Mouse (Mus musculus) embryonic facial prominence, embryonic 11.5 days (tissue): ENCODE measurements at regions not wholly inside any gene's neighbourhood (a gene's known extent, or its start where the extent isn't known, plus 50 kb on each side); places are given as distances from the start of the nearest gene placed in this dataset.

Experiments
- ATAC-seq: fragments of 200-750 bp; cut with Nextera tagmentation; replicated peaks from 2 replicates; pipeline ENCODE4 v1.8.0; 2017; ENCODE audit warnings: low read depth; ENCODE audit not compliant: insufficient number of reproducible peaks, low FRiP score, low TSS enrichment
- DNase-seq: peaks from one replicate; pipeline ENCODE4 v3.0.0-alpha.2; 2015; ENCODE audit warnings: low spot score
- H3K27ac ChIP-seq: fragments of 300-500 bp; sonication (generic); replicated peaks from 2 replicates; pipeline ENCODE4 v1.5.1; 2014; ENCODE audit warnings: mild to moderate bottlenecking, low read depth, low read length, control low read depth
- H3K27me3 ChIP-seq: fragments of 300-500 bp; sonication (generic); 2 replicates; pipeline ENCODE4 v1.6.1; 2014; ENCODE audit warnings: mild to moderate bottlenecking, low read length, moderate library complexity, mixed read lengths; ENCODE audit not compliant: control insufficient read depth, insufficient read depth
- H3K36me3 ChIP-seq: fragments of 300-500 bp; sonication (generic); replicated peaks from 2 replicates; pipeline ENCODE4 v1.6.1; 2014; ENCODE audit warnings: low read depth, mild to moderate bottlenecking, low read length, moderate library complexity, mixed read lengths; ENCODE audit not compliant: control insufficient read depth, insufficient read depth
- H3K4me1 ChIP-seq: fragments of 300-500 bp; sonication (generic); 2 replicates; pipeline ENCODE4 v1.6.1; 2014; ENCODE audit warnings: low read length, mixed read lengths; ENCODE audit not compliant: control insufficient read depth, insufficient read depth
- H3K4me2 ChIP-seq: fragments of 300-500 bp; sonication (generic); 2 replicates; pipeline ENCODE4 v1.6.1; 2014; ENCODE audit warnings: low read depth, mild to moderate bottlenecking, control low read depth, low read length, moderate library complexity
- H3K4me3 ChIP-seq: fragments of 300-500 bp; sonication (generic); 2 replicates; pipeline ENCODE4 v1.5.1; 2014; ENCODE audit warnings: low read depth, low read length, control low read depth
- H3K9ac ChIP-seq: fragments of 300-500 bp; sonication (generic); replicated peaks from 2 replicates; pipeline ENCODE4 v1.6.1; 2014; ENCODE audit warnings: mild to moderate bottlenecking, control low read depth, low read length
- H3K9me3 ChIP-seq: fragments of 300-500 bp; sonication (generic); replicated peaks from 2 replicates; pipeline ENCODE4 v1.6.1; 2016; ENCODE audit warnings: mild to moderate bottlenecking, low read length, inconsistent platforms, mixed read lengths; ENCODE audit not compliant: control insufficient read depth
- WGBS: fragments of 180-500 bp; shearing (Covaris S2); extraction: QIAGEN DNeasy Blood & Tissue Kit; methylation state at CpG from one replicate; pipeline ENCODE4 v1.1.7; 2014; 5-methylcytosine and 5-hydroxymethylcytosine counted together

GRCm38 (mm10) chrX:92791023-92791346, 191.6 kb upstream of the Mageb18 start:
- Histone ChIP-seq H3K9me3 (no peaks in the 10 kb centered on the region), H3K4me1 (no peaks in the 10 kb centered on the region), H3K9ac (no peak overlapping the region), H3K27me3 (no peaks in the 10 kb centered on the region), H3K27ac (no peak overlapping the region), H3K4me3 (no peak overlapping the region), H3K4me2 (no peak overlapping the region), H3K36me3 (no peaks in the 10 kb centered on the region)
- DNase-seq (no peak), ATAC-seq (no peak)
- WGBS, result 80% methylated on average over 4 of the region's 4 CpGs

- no peak overlapping the region for H3K9ac ChIP-seq
- no peak overlapping the region for H3K27ac ChIP-seq
- H3K9me3 ChIP-seq, result no peaks in the 10 kb centered on the region
- H3K4me2 ChIP-seq, result no peak overlapping the region
- H3K36me3 ChIP-seq, result no peaks in the 10 kb centered on the region
- no peak overlapping the region for H3K4me3 ChIP-seq
- no peak for DNase-seq
- WGBS, result 55% methylated on average over 5 of the region's 5 CpGs
- no peak for ATAC-seq
- no peaks in the 10 kb centered on the region for H3K27me3 ChIP-seq
- H3K4me1 ChIP-seq, result no peaks in the 10 kb centered on the region
Observed at GRCm38 (mm10) chrX:92790323-92791022, 191.1 kb upstream of the Mageb18 start.

- H3K4me3 ChIP-seq, result no peak overlapping the region
- no peak overlapping the region for H3K4me2 ChIP-seq
- no peaks in the 10 kb centered on the region for H3K4me1 ChIP-seq
- no peak for ATAC-seq
- no peak overlapping the region for H3K27ac ChIP-seq
- 47% methylated on average over 2 of the region's 2 CpGs for WGBS
- H3K9me3 ChIP-seq, result no peaks in the 10 kb centered on the region
- H3K36me3 ChIP-seq, result no peaks in the 10 kb centered on the region
- H3K27me3 ChIP-seq, result no peaks in the 10 kb centered on the region
- DNase-seq, result no peak
- no peak overlapping the region for H3K9ac ChIP-seq
Observed at GRCm38 (mm10) chrX:92786814-92787213, 187.4 kb upstream of the Mageb18 start.

- no peak overlapping the region for H3K4me2 ChIP-seq
Observed at GRCm38 (mm10) chrX:92740026-92740425, 140.7 kb upstream of the Mageb18 start.

GRCm38 (mm10) chrX:92710279-92710678, 110.9 kb upstream of the Mageb18 start:
- Histone ChIP-seq H3K4me3 (no peak overlapping the region), H3K36me3 (no peaks in the 10 kb centered on the region), H3K27ac (no peak overlapping the region), H3K9me3 (no peaks in the 10 kb centered on the region), H3K9ac (no peak overlapping the region), H3K4me2 (no peak overlapping the region), H3K27me3 (no peaks in the 10 kb centered on the region), H3K4me1 (no peaks in the 10 kb centered on the region)
- 21% methylated on average over 1 of the region's 1 CpGs for WGBS
- ATAC-seq (no peak), DNase-seq (no peak)

More at GRCm38 (mm10) chrX:92740026-92740425, 140.7 kb upstream of the Mageb18 start:
- Histone ChIP-seq H3K9me3 (no peaks in the 10 kb centered on the region), H3K27me3 (no peaks in the 10 kb centered on the region), H3K4me1 (no peaks in the 10 kb centered on the region), H3K27ac (no peak overlapping the region), H3K4me3 (no peak overlapping the region), H3K9ac (no peak overlapping the region), H3K36me3 (no peaks in the 10 kb centered on the region)
- DNase-seq, result no peak
- 58% methylated on average over 2 of the region's 2 CpGs for WGBS
- no peak for ATAC-seq

GRCm38 (mm10) chrX:92679761-92680160, 80.4 kb upstream of the Mageb18 start:
- no peak overlapping the region for H3K9ac ChIP-seq
- no peaks in the 10 kb centered on the region for H3K4me1 ChIP-seq
- ATAC-seq (no peak), DNase-seq (no peak)
- WGBS, result 74% methylated on average over 7 of the region's 7 CpGs
- H3K9me3 ChIP-seq, result no peaks in the 10 kb centered on the region
- H3K4me2 ChIP-seq, result no peak overlapping the region
- H3K4me3 ChIP-seq, result no peak overlapping the region
- no peaks in the 10 kb centered on the region for H3K36me3 ChIP-seq
- H3K27me3 ChIP-seq, result no peaks in the 10 kb centered on the region
- H3K27ac ChIP-seq, result no peak overlapping the region

- H3K9me3 ChIP-seq, result no peaks in the 10 kb centered on the region
- H3K4me2 ChIP-seq, result no peak overlapping the region
- no peak for ATAC-seq
- H3K36me3 ChIP-seq, result no peaks in the 10 kb centered on the region
- no peaks in the 10 kb centered on the region for H3K27me3 ChIP-seq
- H3K4me3 ChIP-seq, result no peak overlapping the region
- no peak overlapping the region for H3K9ac ChIP-seq
- H3K4me1 ChIP-seq, result no peaks in the 10 kb centered on the region
- H3K27ac ChIP-seq, result no peak overlapping the region
- DNase-seq, result peak; percentile 2
- WGBS, result 63% methylated on average over 2 of the region's 2 CpGs
Observed at GRCm38 (mm10) chrX:92661168-92661567, 61.8 kb upstream of the Mageb18 start.
